Mouse (Mus musculus): Measurements from ENCODE around the gene Ssh3. TPM values are rescaled to one million over a fixed set of nuclear protein-coding genes. Genes with fewer than 3 reads are reported as not detected.

Gene Ssh3
- polyA plus RNA-seq (2016; fragmentation: Nextera tagmentation; extraction: Ambion mirVana): 9.1 and 11.6 TPM in 2 replicates

GRCm38 (mm10) chr19:4268566-4269361 is at the start of gene Ssh3:
Gene Ssh3, minus strand, starts transcription at chr19:4269180.
- H3K27ac ChIP-seq: no peak within 1 kb of the TSS

GRCm38 (mm10) chr19:4317181-4317580 is 48.2 kb upstream of the Ssh3 start:
- peaks cover 80% of the 10 kb centered on the region for H3K36me3 ChIP-seq
- no peaks in the 10 kb centered on the region for H3K9me3 ChIP-seq
- H3K9ac ChIP-seq (replicated peaks): no peak overlapping the region
- no peak for ATAC-seq (ENCODE audit: insufficient number of reproducible peaks, insufficient read depth, low FRiP score, low TSS enrichment, low read depth)
- no peak overlapping the region for H3K27ac ChIP-seq
- 87% methylated on average over 3 of the region's 3 CpGs for WGBS
- no peaks in the 10 kb centered on the region for H3K4me1 ChIP-seq (replicated peaks)
- no peak overlapping the region for H3K4me3 ChIP-seq (replicated peaks)
- H3K4me2 ChIP-seq: no peak overlapping the region
- H3K27me3 ChIP-seq: no peaks in the 10 kb centered on the region

More at GRCm38 (mm10) chr19:4268566-4269361, at the start of gene Ssh3:
- no peaks in the 10 kb centered on the region for H3K9me3 ChIP-seq
- 5% methylated on average over 46 of the region's 46 CpGs for WGBS
- H3K4me3 ChIP-seq (replicated peaks): peak within 1 kb of the TSS; percentile 50
- peaks cover 21% of the 10 kb centered on the region for H3K36me3 ChIP-seq
- peaks cover 15% of the 10 kb centered on the region; the same call in 1 of the 2 replicates for H3K4me1 ChIP-seq (replicated peaks)
- H3K27me3 ChIP-seq: peaks cover 50% of the 10 kb centered on the region
- H3K9ac ChIP-seq (replicated peaks): peak within 1 kb of the TSS; percentile 63
- ATAC-seq (ENCODE audit: insufficient number of reproducible peaks, insufficient read depth, low FRiP score, low TSS enrichment, low read depth): peak; percentile 84
- peak within 1 kb of the TSS; percentile 79 for H3K4me2 ChIP-seq

- no peak overlapping the region for H3K4me3 ChIP-seq (replicated peaks)
- no peaks in the 10 kb centered on the region for H3K27me3 ChIP-seq
- WGBS: 75% methylated on average over 6 of the region's 6 CpGs
- no peaks in the 10 kb centered on the region for H3K9me3 ChIP-seq
- H3K27ac ChIP-seq: no peak overlapping the region
- no peak overlapping the region for H3K4me2 ChIP-seq
- ATAC-seq (ENCODE audit: insufficient number of reproducible peaks, insufficient read depth, low FRiP score, low TSS enrichment, low read depth): no peak
- no peaks in the 10 kb centered on the region for H3K4me1 ChIP-seq (replicated peaks)
- peaks cover 64% of the 10 kb centered on the region for H3K36me3 ChIP-seq
- H3K9ac ChIP-seq (replicated peaks): no peak overlapping the region
Measured at GRCm38 (mm10) chr19:4315223-4315944, 46.4 kb upstream of the Ssh3 start.

GRCm38 (mm10) chr19:4309776-4310185 is 40.8 kb upstream of the Ssh3 start:
- no peak overlapping the region for H3K4me3 ChIP-seq (replicated peaks)
- H3K27ac ChIP-seq: no peak overlapping the region
- H3K27me3 ChIP-seq: no peaks in the 10 kb centered on the region
- no peak for ATAC-seq (ENCODE audit: insufficient number of reproducible peaks, insufficient read depth, low FRiP score, low TSS enrichment, low read depth)
- peaks cover 14% of the 10 kb centered on the region; the same call in 1 of the 2 replicates for H3K36me3 ChIP-seq
- peaks cover 7% of the 10 kb centered on the region for H3K4me1 ChIP-seq (replicated peaks)
- H3K4me2 ChIP-seq: no peak overlapping the region
- H3K9me3 ChIP-seq: no peaks in the 10 kb centered on the region
- no peak overlapping the region for H3K9ac ChIP-seq (replicated peaks)

GRCm38 (mm10) chr19:4309302-4309701 is 40.3 kb upstream of the Ssh3 start:
- ATAC-seq (ENCODE audit: insufficient number of reproducible peaks, insufficient read depth, low FRiP score, low TSS enrichment, low read depth): no peak
- WGBS: 91% methylated on average over 4 of the region's 4 CpGs

GRCm38 (mm10) chr19:4306190-4306577 is 37.2 kb upstream of the Ssh3 start, which contains the start of gene Grk2:
Gene Grk2, minus strand, starts transcription at chr19:4306222.
- Histone ChIP-seq H3K4me2 (peak within 1 kb of the TSS; percentile 89), H3K27me3 (no peaks in the 10 kb centered on the region), H3K27ac (peak within 1 kb of the TSS; percentile 76), H3K9ac (replicated peaks) (peak within 1 kb of the TSS; percentile 92), H3K36me3 (no peaks in the 10 kb centered on the region), H3K9me3 (no peaks in the 10 kb centered on the region), H3K4me3 (replicated peaks) (peak within 1 kb of the TSS; percentile 92), H3K4me1 (replicated peaks) (peaks cover 42% of the 10 kb centered on the region)
- peak; percentile 75 for ATAC-seq (ENCODE audit: insufficient number of reproducible peaks, insufficient read depth, low FRiP score, low TSS enrichment, low read depth)
- 0% methylated on average over 44 of the region's 46 CpGs for WGBS

More at GRCm38 (mm10) chr19:4309302-4309701, 40.3 kb upstream of the Ssh3 start:
- Histone ChIP-seq H3K9me3 (no peaks in the 10 kb centered on the region), H3K9ac (replicated peaks) (no peak overlapping the region), H3K4me3 (replicated peaks) (no peak overlapping the region), H3K4me1 (replicated peaks) (peaks cover 11% of the 10 kb centered on the region), H3K27me3 (no peaks in the 10 kb centered on the region), H3K4me2 (no peak overlapping the region), H3K36me3 (peaks cover 12% of the 10 kb centered on the region; the same call in 1 of the 2 replicates), H3K27ac (no peak overlapping the region)

GRCm38 (mm10) chr19:4305491-4306189 is 36.7 kb upstream of the Ssh3 start:
- peak overlapping the region; percentile 92 for H3K9ac ChIP-seq (replicated peaks)
- H3K27me3 ChIP-seq: no peaks in the 10 kb centered on the region
- H3K4me3 ChIP-seq (replicated peaks): peak overlapping the region; percentile 92
- 0 out of 2 replicates have a peak, but pooled peaks cover 3% of the 10 kb centered on the region for H3K36me3 ChIP-seq
- H3K27ac ChIP-seq: peak overlapping the region; percentile 76
- peaks cover 48% of the 10 kb centered on the region for H3K4me1 ChIP-seq (replicated peaks)
- H3K9me3 ChIP-seq: no peaks in the 10 kb centered on the region
- ATAC-seq (ENCODE audit: insufficient number of reproducible peaks, insufficient read depth, low FRiP score, low TSS enrichment, low read depth): peak; percentile 29
- WGBS: under 1% methylated on average over 53 of the region's 68 CpGs
- H3K4me2 ChIP-seq: peak overlapping the region; percentile 89

GRCm38 (mm10) chr19:4304871-4305321 is 35.9 kb upstream of the Ssh3 start:
- 62% methylated on average over 4 of the region's 4 CpGs for WGBS
- Histone ChIP-seq H3K27ac (no peak overlapping the region), H3K4me1 (replicated peaks) (peaks cover 55% of the 10 kb centered on the region), H3K4me2 (peak overlapping the region; percentile 89), H3K27me3 (no peaks in the 10 kb centered on the region), H3K36me3 (0 out of 2 replicates have a peak, but pooled peaks cover 5% of the 10 kb centered on the region), H3K9ac (replicated peaks) (peak overlapping the region; percentile 37; the same call in 1 of the 2 replicates), H3K4me3 (replicated peaks) (peak overlapping the region; percentile 92), H3K9me3 (no peaks in the 10 kb centered on the region)
- ATAC-seq (ENCODE audit: insufficient number of reproducible peaks, insufficient read depth, low FRiP score, low TSS enrichment, low read depth): no peak

- H3K36me3 ChIP-seq: 0 out of 2 replicates have a peak, but pooled peaks cover 5% of the 10 kb centered on the region
- WGBS: 68% methylated on average over 5 of the region's 5 CpGs
- peak overlapping the region; percentile 37; the same call in 1 of the 2 replicates for H3K9ac ChIP-seq (replicated peaks)
- peak overlapping the region; percentile 92 for H3K4me3 ChIP-seq (replicated peaks)
- H3K27ac ChIP-seq: no peak overlapping the region
- H3K4me2 ChIP-seq: peak overlapping the region; percentile 89
- no peak for ATAC-seq (ENCODE audit: insufficient number of reproducible peaks, insufficient read depth, low FRiP score, low TSS enrichment, low read depth)
- H3K9me3 ChIP-seq: no peaks in the 10 kb centered on the region
- H3K27me3 ChIP-seq: no peaks in the 10 kb centered on the region
- H3K4me1 ChIP-seq (replicated peaks): peaks cover 60% of the 10 kb centered on the region
Measured at GRCm38 (mm10) chr19:4304251-4304821, 35.4 kb upstream of the Ssh3 start.

GRCm38 (mm10) chr19:4303640-4303995 is 34.6 kb upstream of the Ssh3 start:
- Histone ChIP-seq H3K4me3 (replicated peaks) (no peak overlapping the region), H3K4me2 (peak overlapping the region; percentile 89; the same call in 1 of the 2 replicates), H3K9me3 (no peaks in the 10 kb centered on the region), H3K27ac (no peak overlapping the region), H3K4me1 (replicated peaks) (peaks cover 63% of the 10 kb centered on the region), H3K36me3 (0 out of 2 replicates have a peak, but pooled peaks cover 5% of the 10 kb centered on the region), H3K9ac (replicated peaks) (no peak overlapping the region), H3K27me3 (no peaks in the 10 kb centered on the region)
- ATAC-seq (ENCODE audit: insufficient number of reproducible peaks, insufficient read depth, low FRiP score, low TSS enrichment, low read depth): no peak
- WGBS: 91% methylated on average over 5 of the region's 5 CpGs

Measured in limb, embryonic 12.5 days (tissue).